Mouse (Mus musculus): ENCODE measurements at regions not wholly inside any gene's neighbourhood (a gene's known extent, or its start where the extent isn't known, plus 50 kb on each side); places are given as distances from the start of the nearest gene placed in this dataset.

DNA sequence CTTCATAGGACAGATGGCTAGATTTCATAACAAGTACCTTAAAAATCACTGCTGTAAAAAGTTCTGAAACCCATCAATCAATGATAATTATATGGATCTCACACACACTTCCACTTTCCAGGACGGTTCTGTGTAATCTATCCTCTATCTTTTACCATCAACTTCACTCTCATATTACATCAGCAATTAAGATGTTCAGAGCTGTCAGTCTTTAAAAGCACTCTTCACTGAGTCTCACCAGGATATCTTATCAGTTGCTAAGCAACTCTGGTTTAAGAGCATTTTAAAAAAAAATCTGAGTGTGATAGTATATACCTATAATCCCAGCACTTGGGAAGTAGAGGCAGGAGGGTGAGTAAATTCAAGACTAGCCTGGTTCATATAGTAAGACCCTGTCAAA is 312.0 kb upstream of the Gpr149 start:
- TF ChIP-seq CTCF (IDR thresholded peaks at IDR 0.05; ENCODE audit: low read depth, low read length) (no peak), POLR2A (IDR thresholded peaks at IDR 0.05; ENCODE audit: borderline replicate concordance, low read depth, low read length) (no peak)
